Mouse (Mus musculus): Measurements from ENCODE around the gene Gm14327. TPM values are rescaled to one million over a fixed set of nuclear protein-coding genes. Genes with fewer than 3 reads are reported as not detected.

The Gm14327 gene
- 3.5 TPM for polyA plus RNA-seq (2014; fragmentation: Illumina TruSeq; extraction: RNeasy Lipid Tissue Mini Kit (QIAGEN cat#74804); ENCODE audit: low replicate concordance)

GRCm38 (mm10) chr2:177897046-177897578 is at the start of gene Gm14327:
Gene Gm14327 (plus strand): TSS chr2:177897096.

DNA sequence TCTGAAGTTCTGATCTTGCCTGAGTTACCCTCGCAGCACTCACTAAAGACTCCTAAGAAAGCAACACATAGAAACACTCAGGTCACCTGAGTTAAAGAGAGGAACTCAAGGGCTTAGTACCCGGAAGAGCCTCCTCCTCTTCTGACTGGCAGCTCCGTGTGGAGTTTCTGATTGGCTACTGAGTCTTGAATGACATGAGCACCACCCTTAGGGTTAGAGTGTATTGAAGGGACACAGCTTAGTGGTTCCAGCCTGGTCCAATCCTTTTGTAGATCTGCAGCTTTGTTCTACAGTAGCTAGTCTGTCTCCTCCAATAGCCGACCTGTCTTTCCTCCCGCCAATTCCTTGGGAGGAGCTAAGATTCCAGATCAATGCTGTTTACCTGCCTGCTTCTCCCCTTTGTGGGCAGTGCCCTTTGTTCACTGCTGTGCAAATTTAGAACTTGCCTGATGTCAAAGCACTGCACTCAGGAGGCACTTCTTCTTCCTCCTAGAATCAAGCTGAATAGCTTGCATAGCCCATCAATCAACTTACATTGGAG is 28.7 kb downstream of the Gm14327 start, which contains the start of gene Zfp972:
Gene Zfp972, minus strand, starts transcription at position 51 of the 541 bp plus-strand sequence.

Other genes with a start within 250 kb of the Gm14327 start
- gene Gm14322, start 137.8 kb upstream of the Gm14327 start, polyA plus RNA-seq (2014; fragmentation: Illumina TruSeq; extraction: RNeasy Lipid Tissue Mini Kit (QIAGEN cat#74804); ENCODE audit: low replicate concordance), result 9.7 TPM
- 74.0 TPM for gene Gm14325, start 56.8 kb upstream of the Gm14327 start, polyA plus RNA-seq (2014; fragmentation: Illumina TruSeq; extraction: RNeasy Lipid Tissue Mini Kit (QIAGEN cat#74804); ENCODE audit: low replicate concordance)
- 15.5 TPM for gene Zfp972, start 28.5 kb downstream of the Gm14327 start, polyA plus RNA-seq (2014; fragmentation: Illumina TruSeq; extraction: RNeasy Lipid Tissue Mini Kit (QIAGEN cat#74804); ENCODE audit: low replicate concordance)
- gene Gm14326, start 60.2 kb downstream of the Gm14327 start, polyA plus RNA-seq (2014; fragmentation: Illumina TruSeq; extraction: RNeasy Lipid Tissue Mini Kit (QIAGEN cat#74804); ENCODE audit: low replicate concordance), result 51.8 TPM
- 63.8 TPM for gene Zfp971, start 126.2 kb downstream of the Gm14327 start, polyA plus RNA-seq (2014; fragmentation: Illumina TruSeq; extraction: RNeasy Lipid Tissue Mini Kit (QIAGEN cat#74804); ENCODE audit: low replicate concordance)
- 31.7 TPM for gene Zfp931, start 181.4 kb downstream of the Gm14327 start, polyA plus RNA-seq (2014; fragmentation: Illumina TruSeq; extraction: RNeasy Lipid Tissue Mini Kit (QIAGEN cat#74804); ENCODE audit: low replicate concordance)
- 0.41 TPM for gene Phactr3, start 221.9 kb downstream of the Gm14327 start, polyA plus RNA-seq (2014; fragmentation: Illumina TruSeq; extraction: RNeasy Lipid Tissue Mini Kit (QIAGEN cat#74804); ENCODE audit: low replicate concordance)